Mouse (Mus musculus) kidney, adult 2 months (tissue): Measurements from ENCODE around the gene Sval3. TPM values are rescaled to one million over a fixed set of nuclear protein-coding genes. Genes with fewer than 3 reads are reported as not detected.

Source experiments
- DNase-seq: peaks from one replicate; pipeline ENCODE4 v3.0.0; 2021
- H3K27ac ChIP-seq: fragments of 200-500 bp; 2 replicates; pipeline ENCODE4 v1.5.1; 2012; ENCODE audit warnings: low read depth, low read length, control low read depth, inconsistent platforms; ENCODE audit not compliant: insufficient read depth
- H3K27me3 ChIP-seq: fragments of 200-500 bp; replicated peaks from 2 replicates; pipeline ENCODE4 v1.6.1; 2012; ENCODE audit warnings: mild to moderate bottlenecking, moderate library complexity, low read length, inconsistent platforms; ENCODE audit not compliant: control insufficient read depth, insufficient read depth
- H3K36me3 ChIP-seq: fragments of 200-500 bp; 2 replicates; pipeline ENCODE4 v1.6.1; 2012; ENCODE audit warnings: mild to moderate bottlenecking, moderate library complexity, low read length, inconsistent platforms; ENCODE audit not compliant: control insufficient read depth, insufficient read depth
- H3K4me1 ChIP-seq: fragments of 200-500 bp; 2 replicates; pipeline ENCODE4 v1.6.1; 2011; ENCODE audit warnings: low read length; ENCODE audit not compliant: control insufficient read depth, insufficient read depth
- H3K4me3 ChIP-seq: fragments of 200-500 bp; 2 replicates; pipeline ENCODE4 v1.5.1; 2011; ENCODE audit warnings: mild to moderate bottlenecking, low read depth, low read length, control low read depth; ENCODE audit not compliant: insufficient read depth
- CTCF ChIP-seq: fragments of 200-500 bp; conservative IDR thresholded peaks from 2 replicates; pipeline ENCODE4 v1.5.1; 2011; ENCODE audit warnings: low read depth, mild to moderate bottlenecking, control low read depth, low read length, moderate library complexity, mixed read lengths; ENCODE audit not compliant: insufficient read depth, insufficient read length
- POLR2A ChIP-seq: fragments of 200-500 bp; IDR thresholded peaks from one replicate; pipeline ENCODE4 v1.6.1; 2011; ENCODE audit warnings: low read depth, low read length, control low read depth
- WGBS: fragments of 180-500 bp; shearing (Covaris S2); methylation state at CpG from one replicate; pipeline ENCODE4 v1.1.7; 2018; 5-methylcytosine and 5-hydroxymethylcytosine counted together
- polyA plus RNA-seq: library from polyadenylated mRNA; depleted of rRNA; stranded (reverse); fragments of >200 nt; gene quantifications from 2 replicates; pipeline ENCODE4 v1.2.3, GENCODE M21; 2012; rRNA removed

The Sval3 gene
- polyA plus RNA-seq, result not detected in 2 replicates

DNA sequence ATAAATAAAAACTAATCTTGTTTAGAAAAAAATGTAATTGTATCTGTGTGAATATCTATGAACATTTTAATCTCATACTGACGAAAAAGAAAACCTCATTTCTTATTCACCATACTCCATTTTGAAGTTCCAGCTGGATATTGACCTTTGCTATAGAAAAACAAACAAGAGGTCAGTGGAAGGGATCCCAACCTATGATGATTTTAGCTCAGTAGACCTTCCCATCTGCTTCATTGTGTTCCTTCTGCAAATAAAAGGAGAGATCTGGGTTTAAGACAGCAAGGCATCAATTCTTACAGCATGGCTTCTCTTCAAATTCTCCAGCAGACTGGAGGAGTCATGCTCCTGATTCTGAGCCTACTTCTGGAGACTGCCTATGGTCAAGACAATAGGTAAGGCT, at the start of gene Sval3:
TSS of gene Sval3 (plus strand) at position 301 of the 400 bp plus-strand sequence.
- DNase-seq, result no peak
- 60% methylated on average over 1 of the region's 1 CpGs for WGBS

DNA sequence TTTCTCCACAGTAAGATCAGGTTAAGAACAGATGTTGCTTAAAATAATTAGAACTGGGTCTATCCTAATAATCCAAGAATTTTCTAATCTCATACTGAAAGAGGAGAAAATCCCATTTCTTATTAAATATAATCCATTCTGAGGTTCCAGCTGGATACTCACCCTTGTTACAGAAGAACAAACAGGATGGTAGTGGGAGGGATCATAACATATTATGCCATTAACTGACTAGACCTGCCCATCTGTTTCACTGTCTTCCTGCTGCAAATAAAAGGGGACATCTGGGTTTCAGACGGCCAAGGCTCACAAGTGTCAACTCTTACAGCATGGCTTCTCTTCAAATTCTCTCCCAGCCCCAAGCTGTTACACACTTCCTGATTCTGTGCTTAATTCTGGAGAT, 16.6 kb upstream of the Sval3 start, which contains the start of gene Sval1:
TSS of gene Sval1 (plus strand) at position 301 of the 400 bp plus-strand sequence.
- TF ChIP-seq POLR2A (no peak), CTCF (no peak)
- Histone ChIP-seq H3K36me3 (no peaks in the 10 kb centered on the region), H3K4me1 (no peaks in the 10 kb centered on the region), H3K4me3 (no peak within 1 kb of the TSS), H3K27ac (no peak within 1 kb of the TSS), H3K27me3 (no peaks in the 10 kb centered on the region)
- DNase-seq, result no peak
- WGBS, result 54% methylated on average over 1 of the region's 1 CpGs

More for the DNA sequence above, at the start of gene Sval3:
- no peaks in the 10 kb centered on the region for H3K36me3 ChIP-seq
- H3K4me1 ChIP-seq, result no peaks in the 10 kb centered on the region
- no peak for TF ChIP-seq CTCF
- no peak for TF ChIP-seq POLR2A
- H3K27ac ChIP-seq, result no peak within 1 kb of the TSS
- no peak within 1 kb of the TSS for H3K4me3 ChIP-seq
- no peaks in the 10 kb centered on the region for H3K27me3 ChIP-seq

Other genes starting within 250 kb of the Sval3 start
- gene Olfr459, start 193.0 kb upstream of the Sval3 start, polyA plus RNA-seq, result not detected in 2 replicates
- gene Pip, start 120.6 kb upstream of the Sval3 start, polyA plus RNA-seq, result not detected in 2 replicates
- gene Sval2, start 115.2 kb upstream of the Sval3 start, polyA plus RNA-seq, result not detected in 2 replicates
- not detected in 2 replicates for gene Sval1, start 16.5 kb upstream of the Sval3 start, polyA plus RNA-seq
- gene Sva, start 70.3 kb downstream of the Sval3 start, polyA plus RNA-seq, result not detected in 2 replicates
- not detected in 2 replicates for gene Tas2r139, start 172.8 kb downstream of the Sval3 start, polyA plus RNA-seq
- not detected in 2 replicates for gene Tas2r144, start 247.2 kb downstream of the Sval3 start, polyA plus RNA-seq